Mouse (Mus musculus) liver, adult 2 months (tissue): ENCODE measurements around the gene Mtx1. TPM values are rescaled to one million over a fixed set of nuclear protein-coding genes. Genes with fewer than 3 reads are reported as not detected.
A peak's percentile ranks its signal among the peaks of the same experiment; 100 is the strongest.
"Not testable (repeated sequence)": the region's sequence is repeated elsewhere in the genome, so short reads cannot be mapped to it uniquely, and the experiment has no call there.

Experiments used
- DNase-seq: peaks from one replicate; pipeline ENCODE4 v3.0.0-alpha.2; 2011; ENCODE audit warnings: low read depth, low spot score; ENCODE audit errors: extremely low read depth
- H3K27ac ChIP-seq: fragments of 200-500 bp; replicated peaks from 2 replicates; pipeline ENCODE4 v1.5.1; 2012; ENCODE audit warnings: low read depth, mild to moderate bottlenecking, control low read depth, inconsistent platforms, low read length; ENCODE audit not compliant: insufficient read depth
- H3K27me3 ChIP-seq: fragments of 200-500 bp; 2 replicates; pipeline ENCODE4 v1.6.1; 2012; ENCODE audit warnings: mild to moderate bottlenecking, moderate library complexity, low read length, inconsistent platforms; ENCODE audit not compliant: control insufficient read depth, insufficient read depth
- H3K36me3 ChIP-seq: fragments of 200-500 bp; 2 replicates; pipeline ENCODE4 v1.6.1; 2012; ENCODE audit warnings: low read length, inconsistent platforms; ENCODE audit not compliant: control insufficient read depth, insufficient read depth
- H3K4me1 ChIP-seq: fragments of 200-500 bp; 2 replicates; pipeline ENCODE4 v1.6.1; 2011; ENCODE audit warnings: low read length; ENCODE audit not compliant: control insufficient read depth, insufficient read depth
- H3K4me3 ChIP-seq: fragments of 200-500 bp; 2 replicates; pipeline ENCODE4 v1.5.1; 2011; ENCODE audit warnings: low read depth, mild to moderate bottlenecking, control low read depth, low read length, moderate library complexity; ENCODE audit not compliant: insufficient read depth
- H3K79me2 ChIP-seq: fragments of 200-500 bp; 2 replicates; pipeline ENCODE4 v1.6.1; 2012; ENCODE audit warnings: inconsistent platforms, mild to moderate bottlenecking, low read length, moderate library complexity; ENCODE audit not compliant: control insufficient read depth, insufficient read depth
- H3K9ac ChIP-seq: fragments of 200-500 bp; 2 replicates; pipeline ENCODE4 v1.6.1; 2012; ENCODE audit warnings: low read depth, mild to moderate bottlenecking, control low read depth, inconsistent platforms, low read length
- CTCF ChIP-seq: fragments of 200-500 bp; IDR thresholded peaks from 2 replicates; pipeline ENCODE4 v1.5.1; 2011; ENCODE audit warnings: low read depth, low read length, control low read depth
- POLR2A ChIP-seq: fragments of 200-500 bp; IDR thresholded peaks from 2 replicates; pipeline ENCODE4 v1.6.1; 2011; ENCODE audit warnings: low read length, control low read depth; ENCODE audit not compliant: insufficient read depth; ENCODE audit errors: extremely low read depth
- WGBS: fragments of 180-500 bp; shearing (Covaris S2); methylation state at CpG from one replicate; pipeline ENCODE4 v1.1.7; 2018; 5-methylcytosine and 5-hydroxymethylcytosine counted together
- polyA plus RNA-seq: library from polyadenylated mRNA; depleted of rRNA; stranded (reverse); fragments of >200 nt; gene quantifications from 2 replicates; pipeline ENCODE4 v1.2.3, GENCODE M21; 2012
- total RNA-seq: library from RNA; depleted of rRNA; stranded (reverse); fragments of >200 nt; gene quantifications from 2 replicates; pipeline ENCODE4 v1.2.3, GENCODE M21; 2014

Mtx1 gene
- total and polyA plus RNA-seq, 2 experiments, result 105 to 167 TPM

GRCm38 (mm10) chr3:89165268-89165870 lies 61.5 kb downstream of the Mtx1 start:
- Histone ChIP-seq H3K79me2 (peaks cover 3% of the 10 kb centered on the region; the same call in 1 of the 2 replicates), H3K27me3 (no peaks in the 10 kb centered on the region), H3K9ac (peak overlapping the region; percentile 89), H3K4me3 (peak overlapping the region; percentile 69), H3K36me3 (peaks cover 29% of the 10 kb centered on the region), H3K4me1 (peaks cover 15% of the 10 kb centered on the region), H3K27ac (peak overlapping the region; percentile 54)
- DNase-seq, result peak; percentile 34
- TF ChIP-seq POLR2A (no peak), CTCF (no peak)
- WGBS, result 15% methylated on average over 12 of the region's 12 CpGs

- Histone ChIP-seq H3K4me3 (peak within 1 kb of the TSS; percentile 69), H3K9ac (peak within 1 kb of the TSS; percentile 89), H3K27me3 (no peaks in the 10 kb centered on the region), H3K27ac (peak within 1 kb of the TSS; percentile 54), H3K36me3 (peaks cover 22% of the 10 kb centered on the region), H3K79me2 (peaks cover 3% of the 10 kb centered on the region; the same call in 1 of the 2 replicates), H3K4me1 (peaks cover 15% of the 10 kb centered on the region)
- WGBS, result under 1% methylated on average over 71 of the region's 79 CpGs
- DNase-seq, result peak; percentile 77
- TF ChIP-seq POLR2A (peak; percentile 80), CTCF (no peak)
Measured at GRCm38 (mm10) chr3:89164506-89165267, 62.2 kb downstream of the Mtx1 start, which contains the start of gene Clk2. Gene Clk2 (plus strand): TSS chr3:89164795.

DNA sequence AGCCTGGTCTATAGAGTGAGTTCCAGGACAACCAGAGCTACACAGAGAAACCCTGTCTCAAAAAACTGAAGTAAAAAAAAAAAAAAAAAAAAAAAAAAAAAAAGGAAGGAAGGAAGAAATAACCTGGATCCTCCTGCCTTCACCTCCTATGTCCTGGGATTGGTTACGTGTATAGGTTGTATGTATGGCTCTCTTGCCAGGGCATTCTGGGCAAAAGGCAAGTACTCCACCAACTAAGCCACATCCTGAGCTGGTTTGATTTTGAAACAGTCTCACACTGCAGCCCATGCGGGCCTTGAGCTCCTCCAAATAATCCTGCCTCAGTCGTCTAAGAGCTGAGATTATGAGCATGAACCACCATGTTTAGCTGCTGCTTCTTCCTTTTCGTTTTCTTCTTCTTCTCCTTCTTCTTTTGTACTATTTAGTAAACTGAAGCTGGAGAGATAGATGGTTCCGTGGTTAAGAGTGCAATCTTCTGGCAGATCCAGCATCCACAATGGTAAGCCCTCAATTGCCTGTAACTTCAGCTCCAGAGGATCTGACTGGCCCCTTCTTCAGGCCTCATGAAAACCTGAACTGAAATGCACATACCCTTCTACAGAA lies 63.1 kb downstream of the Mtx1 start:
- TF ChIP-seq CTCF, result no peak
- peaks cover 15% of the 10 kb centered on the region for H3K4me1 ChIP-seq
- peaks cover 3% of the 10 kb centered on the region; the same call in 1 of the 2 replicates for H3K79me2 ChIP-seq
- DNase-seq, result no peak
- no peak overlapping the region for H3K27ac ChIP-seq
- 68% methylated on average over 5 of the region's 5 CpGs for WGBS
- H3K36me3 ChIP-seq, result peaks cover 14% of the 10 kb centered on the region
- no peaks in the 10 kb centered on the region for H3K27me3 ChIP-seq
- H3K4me3 ChIP-seq, result no peak overlapping the region
- no peak overlapping the region for H3K9ac ChIP-seq

DNA sequence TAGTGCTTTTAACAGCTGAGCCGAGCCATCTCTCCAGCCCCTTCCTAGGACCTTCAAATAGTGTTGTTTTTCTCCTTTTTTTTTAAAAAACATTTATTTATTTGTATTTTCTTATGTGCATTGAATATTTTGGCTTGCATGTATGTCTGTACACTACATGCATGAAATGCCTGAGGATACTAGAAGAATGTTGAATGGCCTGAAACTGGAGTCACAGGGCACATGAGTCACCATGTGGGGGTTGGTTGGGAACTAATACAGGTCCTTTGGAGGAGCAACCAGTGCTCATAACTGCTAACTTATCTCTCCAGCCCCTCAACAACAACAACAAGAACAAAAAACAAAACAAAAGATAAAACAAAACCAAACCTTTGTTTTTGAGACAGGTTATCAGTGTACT lies 63.8 kb downstream of the Mtx1 start:
- H3K36me3 ChIP-seq, result peaks cover 10% of the 10 kb centered on the region; the same call in 1 of the 2 replicates
- 84% methylated on average over 1 of the region's 1 CpGs for WGBS

GRCm38 (mm10) chr3:89161786-89162185 lies 65.1 kb downstream of the Mtx1 start:
- Histone ChIP-seq H3K36me3 (peaks cover 3% of the 10 kb centered on the region; the same call in 1 of the 2 replicates), H3K9ac (no peak overlapping the region), H3K27ac (no peak overlapping the region), H3K27me3 (no peaks in the 10 kb centered on the region), H3K4me1 (peaks cover 14% of the 10 kb centered on the region), H3K4me3 (no peak overlapping the region), H3K79me2 (peaks cover 3% of the 10 kb centered on the region; the same call in 1 of the 2 replicates)
- 81% methylated on average over 4 of the region's 4 CpGs for WGBS
- DNase-seq, result no peak
- no peak for TF ChIP-seq POLR2A
- no peak for TF ChIP-seq CTCF

More for the DNA sequence above, 63.8 kb downstream of the Mtx1 start:
- DNase-seq, result no peak
- Histone ChIP-seq H3K9ac (no peak overlapping the region), H3K27me3 (no peaks in the 10 kb centered on the region), H3K79me2 (peaks cover 3% of the 10 kb centered on the region; the same call in 1 of the 2 replicates), H3K27ac (no peak overlapping the region), H3K4me1 (peaks cover 15% of the 10 kb centered on the region), H3K4me3 (no peak overlapping the region)
- TF ChIP-seq CTCF, result no peak
- TF ChIP-seq POLR2A, result no peak

DNA sequence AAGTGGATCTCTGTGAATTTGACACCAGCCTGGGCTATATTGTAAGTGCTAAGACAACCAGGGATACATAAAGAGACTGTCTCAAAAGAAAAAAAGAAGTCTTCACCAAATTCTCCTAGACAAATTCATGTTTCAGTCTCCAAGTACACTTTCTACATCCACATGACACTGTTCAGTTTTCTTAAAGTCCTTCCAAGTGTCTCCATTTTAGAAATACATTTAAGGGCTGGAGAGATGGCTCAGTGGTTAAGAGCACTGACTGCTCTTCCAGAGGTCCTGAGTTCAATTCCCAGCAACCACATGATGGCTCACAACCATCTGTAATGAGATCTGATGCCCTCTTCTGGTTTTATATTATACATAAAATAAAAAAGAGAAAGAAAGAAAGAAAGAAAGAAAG lies 65.7 kb downstream of the Mtx1 start:
- H3K4me3 ChIP-seq, H3K36me3 ChIP-seq, H3K27me3 ChIP-seq, H3K79me2 ChIP-seq, H3K9ac ChIP-seq, DNase-seq, H3K27ac ChIP-seq: not testable (repeated sequence)
- H3K4me1 ChIP-seq, result peaks cover 11% of the 10 kb centered on the region
